Mouse (Mus musculus): ENCODE results near the gene Exoc6b.

DNA sequence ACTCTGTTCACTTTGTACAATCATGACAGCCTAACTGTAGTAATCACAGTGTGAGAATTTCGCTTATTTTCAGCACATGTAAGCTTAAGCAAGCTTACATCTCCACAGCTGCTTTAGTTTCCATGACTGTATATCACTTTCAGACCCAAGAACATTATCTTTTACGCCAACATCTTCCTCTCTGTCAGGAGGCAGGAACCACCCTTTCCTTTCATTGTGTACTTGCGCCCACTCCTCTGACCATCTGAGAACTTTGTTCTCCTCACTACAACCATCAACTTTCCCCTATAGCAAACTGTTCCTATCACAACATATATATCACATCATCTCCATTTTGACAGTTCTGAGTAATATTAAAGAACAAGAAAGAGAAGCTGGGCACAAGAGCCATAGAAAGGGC lies 391.5 kb downstream of the Exoc6b start:
- TF ChIP-seq CTCF (IDR thresholded peaks at IDR 0.05; ENCODE audit: control insufficient read depth, insufficient read depth, insufficient read length) (no peak), MYOD1 (IDR thresholded peaks at IDR 0.05; ENCODE audit: control insufficient read depth, insufficient read length, low read depth) (no peak)
